Mouse (Mus musculus) hindbrain, postnatal 0 days (tissue): ENCODE results near the gene Aass. TPM values are rescaled to one million over a fixed set of nuclear protein-coding genes. Genes with fewer than 3 reads are reported as not detected.
"Not testable (repeated sequence)": the region's sequence is repeated elsewhere in the genome, so short reads cannot be mapped to it uniquely, and the experiment has no call there.

ENCODE experiments used
- ATAC-seq: fragments of 200-750 bp; cut with Nextera tagmentation; 2 replicates; pipeline ENCODE4 v1.8.0; 2017; ENCODE audit warnings: mild to moderate bottlenecking, moderate TSS enrichment, moderate library complexity
- DNase-seq: peaks from one replicate; pipeline ENCODE4 v3.0.0-alpha.2; 2015; ENCODE audit warnings: low spot score
- H3K27ac ChIP-seq: fragments of 300-500 bp; sonication (generic); 2 replicates; pipeline ENCODE4 v1.5.1; 2014; ENCODE audit warnings: mild to moderate bottlenecking
- H3K27me3 ChIP-seq: fragments of 300-500 bp; sonication (generic); 2 replicates; pipeline ENCODE4 v1.6.1; 2014; ENCODE audit warnings: low read length, mixed read lengths; ENCODE audit not compliant: insufficient read depth
- H3K36me3 ChIP-seq: fragments of 300-500 bp; sonication (generic); 2 replicates; pipeline ENCODE4 v1.6.1; 2014; ENCODE audit warnings: low read length, mixed read lengths; ENCODE audit not compliant: insufficient read depth
- H3K4me1 ChIP-seq: fragments of 300-500 bp; sonication (generic); 2 replicates; pipeline ENCODE4 v1.6.1; 2014; ENCODE audit warnings: antibody characterized with exemption, low read length, mixed read lengths; ENCODE audit not compliant: insufficient read depth
- H3K4me2 ChIP-seq: fragments of 300-500 bp; sonication (generic); 2 replicates; pipeline ENCODE4 v1.6.1; 2014; ENCODE audit warnings: low read depth, mild to moderate bottlenecking, low read length, moderate library complexity, mixed read lengths
- H3K4me3 ChIP-seq: fragments of 300-500 bp; sonication (generic); 2 replicates; pipeline ENCODE4 v1.5.1; 2014; ENCODE audit warnings: low read length
- H3K9ac ChIP-seq: fragments of 300-500 bp; sonication (generic); replicated peaks from 2 replicates; pipeline ENCODE4 v1.6.1; 2014; ENCODE audit warnings: mild to moderate bottlenecking, low read length, moderate library complexity, mixed read lengths
- H3K9me3 ChIP-seq: fragments of 300-500 bp; sonication (generic); 2 replicates; pipeline ENCODE4 v1.6.1; 2016; ENCODE audit warnings: low read length, mixed read lengths
- CTCF ChIP-seq: IDR thresholded peaks from 2 replicates; pipeline ENCODE4 v1.5.1; 2016; ENCODE audit warnings: antibody characterized with exemption, control low read depth, low read depth
- WGBS: fragments of 180-500 bp; shearing (Covaris S2); extraction: QIAGEN DNeasy Blood & Tissue Kit; methylation state at CpG from one replicate; pipeline ENCODE4 v1.1.7; 2014; 5-methylcytosine and 5-hydroxymethylcytosine counted together
- polyA plus RNA-seq: library from polyadenylated mRNA; unstranded; fragments of >200 nt; fragmentation: Nextera tagmentation; extraction: Ambion mirVana; gene quantifications from 2 replicates; pipeline ENCODE4 v1.2.1, GENCODE M21; 2015
- total RNA-seq: library from RNA; depleted of rRNA; stranded (reverse); fragments of >200 nt; gene quantifications from 2 replicates; pipeline ENCODE4 v1.2.3, GENCODE M21; 2014; rRNA removed

Aass gene
- total RNA-seq (0.52 and 0.54 TPM in 2 replicates), polyA plus RNA-seq (0.59 and 0.61 TPM in 2 replicates)

DNA sequence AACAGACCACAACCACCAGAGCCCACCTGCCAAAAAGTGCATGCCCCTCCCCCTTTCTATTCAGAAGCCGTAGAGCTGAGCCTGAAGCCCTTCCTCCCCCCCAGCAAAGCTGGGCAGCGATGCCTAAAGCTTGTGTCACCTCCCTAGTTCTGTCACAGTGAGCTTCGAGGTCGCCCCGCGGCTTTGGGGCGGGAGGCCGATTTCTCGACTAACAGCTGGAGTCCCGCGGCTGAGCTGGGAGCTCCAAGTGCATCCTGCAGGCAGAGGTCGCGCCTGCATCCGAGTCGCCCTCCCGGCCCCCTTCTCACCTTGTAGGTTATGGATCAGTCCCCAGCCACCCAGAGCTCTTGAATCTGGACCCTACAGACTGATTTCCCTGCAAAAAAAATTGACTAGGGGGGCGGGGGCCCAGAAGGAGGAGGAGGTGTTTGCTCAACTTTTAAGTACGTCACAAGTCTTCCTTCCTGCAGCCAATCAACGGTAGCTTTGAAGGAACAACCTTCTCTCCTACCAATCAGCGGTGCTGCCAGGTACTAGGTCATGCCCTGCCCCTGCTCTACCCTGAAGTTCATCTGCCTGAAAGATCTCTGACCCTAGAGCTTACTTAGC, at the start of gene Aass:
Aass (minus strand) TSS at position 414 of the 609 bp plus-strand sequence.
- ATAC-seq, result peak; percentile 89
- no peak for TF ChIP-seq CTCF
- Histone ChIP-seq H3K9me3 (no peaks in the 10 kb centered on the region), H3K27ac (no peak within 1 kb of the TSS), H3K4me1 (peaks cover 2% of the 10 kb centered on the region; the same call in 1 of the 2 replicates), H3K4me3 (peak within 1 kb of the TSS; percentile 43), H3K27me3 (0 out of 2 replicates have a peak, but pooled peaks cover 5% of the 10 kb centered on the region), H3K9ac (peak within 1 kb of the TSS; percentile 45), H3K4me2 (peak within 1 kb of the TSS; percentile 88), H3K36me3 (no peaks in the 10 kb centered on the region)
- peak; percentile 31 for DNase-seq
- WGBS, result 1% methylated on average over 20 of the region's 20 CpGs

GRCm38 (mm10) chr6:23180096-23180495, 47.3 kb upstream of the Aass start:
- ATAC-seq, result no peak

GRCm38 (mm10) chr6:23163824-23164223, 31.0 kb upstream of the Aass start:
- not testable (repeated sequence) for DNase-seq, ATAC-seq, H3K4me3 ChIP-seq, H3K36me3 ChIP-seq, H3K4me2 ChIP-seq, H3K27ac ChIP-seq, H3K9ac ChIP-seq, H3K9me3 ChIP-seq, H3K27me3 ChIP-seq, H3K4me1 ChIP-seq
- WGBS, result 61% methylated on average over 1 of the region's 2 CpGs

More at GRCm38 (mm10) chr6:23180096-23180495, 47.3 kb upstream of the Aass start:
- H3K27me3 ChIP-seq, result no peaks in the 10 kb centered on the region
- no peaks in the 10 kb centered on the region for H3K9me3 ChIP-seq
- no peaks in the 10 kb centered on the region for H3K36me3 ChIP-seq
- H3K4me2 ChIP-seq, result peak overlapping the region; percentile 35; the same call in 1 of the 2 replicates
- WGBS, result 21% methylated on average over 8 of the region's 8 CpGs
- no peaks in the 10 kb centered on the region for H3K4me1 ChIP-seq
- no peak overlapping the region for H3K27ac ChIP-seq
- peak; percentile 72 for DNase-seq
- peak; percentile 69 for TF ChIP-seq CTCF
- no peak overlapping the region for H3K9ac ChIP-seq
- H3K4me3 ChIP-seq, result peak overlapping the region; percentile 16; the same call in 1 of the 2 replicates

- ATAC-seq, H3K4me2 ChIP-seq, H3K27me3 ChIP-seq, H3K27ac ChIP-seq, DNase-seq, H3K36me3 ChIP-seq, H3K4me1 ChIP-seq, H3K9me3 ChIP-seq, H3K4me3 ChIP-seq, H3K9ac ChIP-seq: not testable (repeated sequence)
- 79% methylated on average over 2 of the region's 3 CpGs for WGBS
These were observed 23.6 kb upstream of the Aass start for GRCm38 (mm10) chr6:23156357-23156756.

DNA sequence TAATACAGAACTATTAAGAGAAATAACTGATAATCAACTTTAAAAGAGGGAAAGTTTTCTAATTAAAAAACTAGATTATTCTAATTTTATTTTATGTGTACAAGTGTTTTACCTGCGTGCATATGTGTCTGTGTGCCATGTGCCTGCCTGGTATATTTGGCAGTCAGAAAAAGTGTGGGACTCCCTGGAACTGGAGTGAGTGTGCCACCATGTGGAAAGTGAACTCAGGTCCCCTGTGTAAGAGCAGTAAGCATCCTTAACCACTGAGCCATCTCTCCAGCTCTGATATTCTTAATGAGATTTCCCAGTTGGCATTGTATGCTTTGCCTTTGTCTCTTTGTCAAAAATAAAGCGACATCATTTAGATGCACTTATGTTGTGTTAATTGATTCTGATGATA, 20.3 kb upstream of the Aass start:
- H3K4me3 ChIP-seq, result no peak overlapping the region
- no peak overlapping the region for H3K4me2 ChIP-seq
- no peak for TF ChIP-seq CTCF
- H3K36me3 ChIP-seq, result no peaks in the 10 kb centered on the region
- H3K4me1 ChIP-seq, result no peaks in the 10 kb centered on the region
- no peaks in the 10 kb centered on the region for H3K27me3 ChIP-seq
- H3K9ac ChIP-seq, result no peak overlapping the region
- H3K27ac ChIP-seq, result no peak overlapping the region
- DNase-seq (no peak), ATAC-seq (no peak)
- no peaks in the 10 kb centered on the region for H3K9me3 ChIP-seq
- WGBS, result 93% methylated on average over 2 of the region's 2 CpGs

DNA sequence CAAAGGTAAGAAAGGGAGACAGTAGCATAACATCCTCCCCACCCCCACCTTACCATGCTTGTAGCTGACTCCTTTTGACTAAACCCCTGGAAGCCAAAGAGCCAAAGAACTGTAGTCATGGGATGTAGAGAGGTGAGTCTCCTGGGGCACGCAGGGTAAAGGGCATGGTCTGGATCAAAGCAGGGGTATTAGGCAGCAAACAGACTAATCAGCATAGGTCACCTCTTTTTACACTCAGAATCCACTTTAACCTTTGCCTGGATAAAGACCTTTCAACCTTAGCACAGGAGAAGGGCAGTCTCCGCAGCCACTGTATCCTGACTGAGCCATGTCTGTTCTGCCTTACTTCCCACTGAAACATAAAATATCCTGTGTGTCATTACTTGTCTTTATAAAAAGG, 14.4 kb upstream of the Aass start:
- Histone ChIP-seq H3K27me3 (no peaks in the 10 kb centered on the region), H3K9ac (no peak overlapping the region), H3K36me3 (no peaks in the 10 kb centered on the region), H3K9me3 (no peaks in the 10 kb centered on the region), H3K4me2 (no peak overlapping the region), H3K4me1 (no peaks in the 10 kb centered on the region), H3K4me3 (no peak overlapping the region), H3K27ac (no peak overlapping the region)
- no peak for DNase-seq
- WGBS, result 88% methylated on average over 2 of the region's 2 CpGs
- no peak for ATAC-seq
- no peak for TF ChIP-seq CTCF

- no peak overlapping the region for H3K4me3 ChIP-seq
- H3K27ac ChIP-seq, result no peak overlapping the region
- H3K4me2 ChIP-seq, result no peak overlapping the region
- no peaks in the 10 kb centered on the region for H3K4me1 ChIP-seq
- no peak for ATAC-seq
- no peak for DNase-seq
- no peak overlapping the region for H3K9ac ChIP-seq
- no peaks in the 10 kb centered on the region for H3K27me3 ChIP-seq
- no peaks in the 10 kb centered on the region for H3K9me3 ChIP-seq
- TF ChIP-seq CTCF, result no peak
- no peaks in the 10 kb centered on the region for H3K36me3 ChIP-seq
These were observed 11.2 kb upstream of the Aass start for GRCm38 (mm10) chr6:23143980-23144379.
